Mouse (Mus musculus) heart, embryonic 15.5 days (tissue): ENCODE results near the gene Adam23. TPM values are rescaled to one million over a fixed set of nuclear protein-coding genes. Genes with fewer than 3 reads are reported as not detected.

ENCODE experiments used
- ATAC-seq: fragments of 200-750 bp; cut with Nextera tagmentation; replicated peaks from 2 replicates; pipeline ENCODE4 v1.8.0; 2017; ENCODE audit warnings: low read depth, moderate TSS enrichment; ENCODE audit not compliant: insufficient number of reproducible peaks, insufficient read depth, low FRiP score
- H3K27ac ChIP-seq: fragments of 300-500 bp; sonication (generic); 2 replicates; pipeline ENCODE4 v1.5.1; 2015; ENCODE audit warnings: mild to moderate bottlenecking, inconsistent platforms
- H3K27me3 ChIP-seq: fragments of 300-500 bp; sonication (generic); 2 replicates; pipeline ENCODE4 v1.6.1; 2015; ENCODE audit warnings: inconsistent platforms
- H3K36me3 ChIP-seq: fragments of 300-500 bp; sonication (generic); 2 replicates; pipeline ENCODE4 v1.6.1; 2015; ENCODE audit warnings: mild to moderate bottlenecking, inconsistent platforms
- H3K4me1 ChIP-seq: fragments of 300-500 bp; sonication (generic); replicated peaks from 2 replicates; pipeline ENCODE4 v1.6.1; 2015; ENCODE audit warnings: inconsistent platforms
- H3K4me2 ChIP-seq: fragments of 300-500 bp; sonication (generic); 2 replicates; pipeline ENCODE4 v1.6.1; 2015; ENCODE audit warnings: inconsistent platforms, mild to moderate bottlenecking, moderate library complexity
- H3K4me3 ChIP-seq: fragments of 300-500 bp; sonication (generic); 2 replicates; pipeline ENCODE4 v1.5.1; 2015; ENCODE audit warnings: mild to moderate bottlenecking, inconsistent platforms
- H3K9ac ChIP-seq: fragments of 300-500 bp; sonication (generic); 2 replicates; pipeline ENCODE4 v1.6.1; 2015; ENCODE audit warnings: mild to moderate bottlenecking, inconsistent platforms
- H3K9me3 ChIP-seq: fragments of 300-500 bp; sonication (generic); replicated peaks from 2 replicates; pipeline ENCODE4 v1.6.1; 2016; ENCODE audit warnings: inconsistent platforms
- WGBS: fragments of 180-500 bp; shearing (Covaris S2); methylation state at CpG from one replicate; pipeline ENCODE4 v1.1.7; 2015; ENCODE audit warnings: mixed read lengths; 5-methylcytosine and 5-hydroxymethylcytosine counted together
- polyA plus RNA-seq: library from polyadenylated mRNA; unstranded; fragments of >200 nt; fragmentation: Nextera tagmentation; extraction: Ambion mirVana; gene quantifications from 2 replicates; pipeline ENCODE4 v1.2.1, GENCODE M21; 2015

Gene Adam23
- polyA plus RNA-seq, 1 experiment from 2014 or later: 1.2 TPM

GRCm38 (mm10) chr1:63445149-63445609 is 512 bp upstream of the Adam23 start:
- Histone ChIP-seq H3K27me3 (peaks cover 48% of the 10 kb centered on the region), H3K9ac (no peak overlapping the region), H3K27ac (no peak overlapping the region), H3K36me3 (no peaks in the 10 kb centered on the region), H3K9me3 (no peaks in the 10 kb centered on the region), H3K4me2 (peak overlapping the region; percentile 96), H3K4me3 (peak overlapping the region; percentile 62), H3K4me1 (peaks cover 5% of the 10 kb centered on the region)
- ATAC-seq: no peak
- WGBS: 54% methylated on average over 10 of the region's 10 CpGs

DNA sequence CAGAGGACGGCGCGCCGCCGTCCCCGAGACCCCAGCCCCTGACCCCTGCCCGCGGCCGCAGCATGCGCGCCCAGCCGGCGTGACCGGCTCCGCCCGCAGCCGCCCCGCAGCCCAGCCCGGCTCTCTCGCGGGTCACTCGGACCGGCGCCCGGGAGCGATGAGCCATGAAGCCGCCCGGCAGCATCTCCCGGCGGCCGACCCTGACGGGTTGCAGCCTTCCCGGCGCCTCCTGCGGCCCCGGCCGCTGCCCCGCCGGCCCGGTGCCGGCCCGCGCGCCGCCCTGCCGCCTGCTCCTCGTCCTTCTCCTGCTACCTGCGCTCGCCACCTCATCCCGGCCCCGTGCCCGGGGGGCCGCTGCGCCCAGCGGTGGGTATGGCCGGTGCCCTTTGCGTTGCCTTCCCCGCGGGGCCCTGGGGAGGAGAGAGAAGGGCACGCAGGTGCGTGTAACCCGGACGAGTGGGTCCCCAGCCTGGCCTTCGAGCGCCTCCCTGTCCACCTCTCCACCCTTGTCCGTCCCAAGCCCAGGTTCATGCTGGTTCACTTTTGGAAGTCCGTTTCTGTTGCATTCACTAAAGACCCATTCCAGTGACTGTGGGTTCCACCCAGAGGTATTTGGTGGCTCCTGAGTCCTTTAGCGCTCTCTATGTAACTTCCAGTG is 485 bp downstream of the Adam23 start:
- H3K27me3 ChIP-seq: peaks cover 48% of the 10 kb centered on the region
- WGBS: under 1% methylated on average over 55 of the region's 68 CpGs
- ATAC-seq: no peak
- peak overlapping the region; percentile 38 for H3K9ac ChIP-seq
- no peaks in the 10 kb centered on the region for H3K9me3 ChIP-seq
- H3K36me3 ChIP-seq: no peaks in the 10 kb centered on the region
- no peak overlapping the region for H3K27ac ChIP-seq
- peak overlapping the region; percentile 96 for H3K4me2 ChIP-seq
- peak overlapping the region; percentile 62 for H3K4me3 ChIP-seq
- peaks cover 5% of the 10 kb centered on the region for H3K4me1 ChIP-seq

- no peak overlapping the region for H3K9ac ChIP-seq
- WGBS: 63% methylated on average over 2 of the region's 2 CpGs
- no peaks in the 10 kb centered on the region for H3K9me3 ChIP-seq
- H3K27me3 ChIP-seq: peaks cover 48% of the 10 kb centered on the region
- H3K4me2 ChIP-seq: peak overlapping the region; percentile 96
- ATAC-seq: no peak
- H3K27ac ChIP-seq: no peak overlapping the region
- H3K4me1 ChIP-seq: peaks cover 5% of the 10 kb centered on the region
- H3K4me3 ChIP-seq: peak overlapping the region; percentile 62; the same call in 1 of the 2 replicates
- no peaks in the 10 kb centered on the region for H3K36me3 ChIP-seq
Observed at GRCm38 (mm10) chr1:63446721-63447120, 1.0 kb downstream of the Adam23 start.

GRCm38 (mm10) chr1:63450091-63450490 is 4.4 kb downstream of the Adam23 start:
- Histone ChIP-seq H3K4me3 (no peak overlapping the region), H3K9ac (no peak overlapping the region), H3K4me2 (no peak overlapping the region), H3K27me3 (peaks cover 34% of the 10 kb centered on the region), H3K36me3 (no peaks in the 10 kb centered on the region), H3K4me1 (peaks cover 5% of the 10 kb centered on the region), H3K27ac (no peak overlapping the region), H3K9me3 (no peaks in the 10 kb centered on the region)
- no peak for ATAC-seq
- WGBS: 64% methylated on average over 4 of the region's 4 CpGs

- Histone ChIP-seq H3K36me3 (no peaks in the 10 kb centered on the region), H3K4me3 (no peak overlapping the region), H3K27me3 (peaks cover 12% of the 10 kb centered on the region), H3K4me1 (no peaks in the 10 kb centered on the region), H3K9ac (no peak overlapping the region), H3K9me3 (no peaks in the 10 kb centered on the region), H3K4me2 (no peak overlapping the region), H3K27ac (no peak overlapping the region)
- ATAC-seq: no peak
- 26% methylated on average over 5 of the region's 5 CpGs for WGBS
Observed at GRCm38 (mm10) chr1:63453332-63453887, 7.7 kb downstream of the Adam23 start.

GRCm38 (mm10) chr1:63457801-63458519 is 12.3 kb downstream of the Adam23 start:
- H3K9ac ChIP-seq: no peak overlapping the region
- H3K4me2 ChIP-seq: no peak overlapping the region
- H3K9me3 ChIP-seq: no peaks in the 10 kb centered on the region
- no peaks in the 10 kb centered on the region for H3K27me3 ChIP-seq
- no peak for ATAC-seq
- H3K4me1 ChIP-seq: no peaks in the 10 kb centered on the region
- H3K27ac ChIP-seq: no peak overlapping the region
- no peak overlapping the region for H3K4me3 ChIP-seq
- no peaks in the 10 kb centered on the region for H3K36me3 ChIP-seq
- WGBS: 62% methylated on average over 8 of the region's 8 CpGs

DNA sequence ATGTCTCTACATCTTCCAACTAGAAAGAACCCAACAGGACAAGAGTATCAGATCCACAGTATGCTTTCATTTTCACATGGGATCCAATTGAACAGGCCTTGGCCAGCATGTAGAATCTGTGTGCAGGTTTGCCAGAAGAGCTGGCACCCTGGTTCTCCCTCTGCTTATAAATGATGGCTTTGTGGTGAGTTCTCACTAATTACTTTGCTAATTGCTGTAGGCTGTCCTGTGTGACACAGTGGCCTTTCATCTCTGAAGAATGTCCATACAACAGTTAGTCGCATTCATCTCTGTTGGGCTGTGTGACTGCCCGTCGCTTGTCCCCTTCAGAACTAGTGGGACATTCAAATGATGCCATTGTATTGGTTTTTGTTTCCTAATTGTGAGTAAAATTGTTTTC is 13.5 kb downstream of the Adam23 start:
- H3K9ac ChIP-seq: no peak overlapping the region
- no peaks in the 10 kb centered on the region for H3K27me3 ChIP-seq
- H3K27ac ChIP-seq: no peak overlapping the region
- WGBS: 94% methylated on average over 3 of the region's 3 CpGs
- no peak overlapping the region for H3K4me2 ChIP-seq
- H3K4me3 ChIP-seq: no peak overlapping the region
- H3K4me1 ChIP-seq: no peaks in the 10 kb centered on the region
- ATAC-seq: no peak
- H3K36me3 ChIP-seq: no peaks in the 10 kb centered on the region
- H3K9me3 ChIP-seq: no peaks in the 10 kb centered on the region

DNA sequence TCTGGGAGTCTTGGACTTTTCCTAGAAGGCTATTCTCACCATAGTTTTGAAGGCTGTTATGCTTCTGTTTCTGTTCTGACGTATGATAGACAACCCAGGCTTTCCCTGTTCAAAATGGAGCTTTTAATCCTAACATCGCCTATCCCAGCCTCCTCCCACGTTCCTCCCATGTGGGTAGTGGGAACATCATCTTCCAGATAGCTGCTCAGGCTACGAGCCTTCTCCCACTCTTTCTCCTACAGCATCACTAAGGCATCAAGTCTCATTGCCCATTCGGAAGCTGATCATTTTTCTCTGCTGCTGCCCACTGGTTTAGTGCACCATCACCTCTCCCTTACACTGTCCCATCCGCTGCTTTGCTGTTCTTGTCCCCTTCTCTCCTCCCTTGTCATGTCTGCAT is 14.2 kb downstream of the Adam23 start:
- H3K27ac ChIP-seq: no peak overlapping the region
- H3K9ac ChIP-seq: no peak overlapping the region
- no peaks in the 10 kb centered on the region for H3K36me3 ChIP-seq
- H3K4me1 ChIP-seq: no peaks in the 10 kb centered on the region
- WGBS: 75% methylated on average over 6 of the region's 6 CpGs
- no peak for ATAC-seq
- no peak overlapping the region for H3K4me2 ChIP-seq
- H3K9me3 ChIP-seq: no peaks in the 10 kb centered on the region
- no peaks in the 10 kb centered on the region for H3K27me3 ChIP-seq
- no peak overlapping the region for H3K4me3 ChIP-seq

GRCm38 (mm10) chr1:63464441-63464840 is 18.8 kb downstream of the Adam23 start:
- H3K9me3 ChIP-seq: no peaks in the 10 kb centered on the region
- 80% methylated on average over 1 of the region's 1 CpGs for WGBS
- H3K36me3 ChIP-seq: no peaks in the 10 kb centered on the region
- H3K27me3 ChIP-seq: no peaks in the 10 kb centered on the region
- no peaks in the 10 kb centered on the region for H3K4me1 ChIP-seq
- no peak overlapping the region for H3K27ac ChIP-seq
- H3K4me2 ChIP-seq: no peak overlapping the region
- H3K4me3 ChIP-seq: no peak overlapping the region
- no peak overlapping the region for H3K9ac ChIP-seq
- no peak for ATAC-seq

DNA sequence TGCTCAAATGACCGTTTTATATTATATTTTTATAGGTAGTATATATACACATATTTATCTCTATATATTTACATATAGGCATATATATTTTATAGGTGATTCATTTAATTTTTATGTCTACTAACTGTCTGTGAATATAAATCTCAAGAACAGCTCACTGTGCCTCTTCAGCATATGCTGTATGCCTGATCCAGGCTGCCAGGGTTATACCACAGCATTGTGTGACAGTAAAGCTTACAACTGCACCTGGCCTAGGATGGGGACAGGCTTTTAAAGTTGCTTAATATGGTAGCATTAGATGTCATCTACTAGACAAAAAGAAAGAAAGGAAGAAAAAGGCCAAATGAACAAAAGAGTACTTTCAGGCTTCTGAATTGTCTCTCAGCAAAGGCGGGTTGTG is 27.6 kb downstream of the Adam23 start:
- no peak overlapping the region for H3K27ac ChIP-seq
- no peaks in the 10 kb centered on the region for H3K9me3 ChIP-seq
- no peaks in the 10 kb centered on the region for H3K36me3 ChIP-seq
- no peaks in the 10 kb centered on the region for H3K4me1 ChIP-seq
- H3K9ac ChIP-seq: no peak overlapping the region
- WGBS: 76% methylated on average over 2 of the region's 2 CpGs
- no peak for ATAC-seq
- H3K4me3 ChIP-seq: no peak overlapping the region
- H3K27me3 ChIP-seq: no peaks in the 10 kb centered on the region
- H3K4me2 ChIP-seq: no peak overlapping the region

GRCm38 (mm10) chr1:63473696-63474095 is 28.0 kb downstream of the Adam23 start:
- Histone ChIP-seq H3K4me1 (no peaks in the 10 kb centered on the region), H3K4me2 (no peak overlapping the region), H3K4me3 (no peak overlapping the region), H3K9me3 (no peaks in the 10 kb centered on the region), H3K36me3 (no peaks in the 10 kb centered on the region), H3K27me3 (no peaks in the 10 kb centered on the region), H3K9ac (no peak overlapping the region), H3K27ac (no peak overlapping the region)
- no peak for ATAC-seq
- WGBS: 66% methylated on average over 8 of the region's 8 CpGs
